Mouse (Mus musculus) kidney, adult 2 months (tissue): Measurements from ENCODE around the gene Pdzd7.

Experiments
- CTCF ChIP-seq: fragments of 200-500 bp; conservative IDR thresholded peaks from 2 replicates; pipeline ENCODE4 v1.5.1; 2011; ENCODE audit warnings: low read depth, mild to moderate bottlenecking, control low read depth, low read length, moderate library complexity, mixed read lengths; ENCODE audit not compliant: insufficient read depth, insufficient read length
- POLR2A ChIP-seq: fragments of 200-500 bp; IDR thresholded peaks from one replicate; pipeline ENCODE4 v1.6.1; 2011; ENCODE audit warnings: low read depth, low read length, control low read depth

DNA sequence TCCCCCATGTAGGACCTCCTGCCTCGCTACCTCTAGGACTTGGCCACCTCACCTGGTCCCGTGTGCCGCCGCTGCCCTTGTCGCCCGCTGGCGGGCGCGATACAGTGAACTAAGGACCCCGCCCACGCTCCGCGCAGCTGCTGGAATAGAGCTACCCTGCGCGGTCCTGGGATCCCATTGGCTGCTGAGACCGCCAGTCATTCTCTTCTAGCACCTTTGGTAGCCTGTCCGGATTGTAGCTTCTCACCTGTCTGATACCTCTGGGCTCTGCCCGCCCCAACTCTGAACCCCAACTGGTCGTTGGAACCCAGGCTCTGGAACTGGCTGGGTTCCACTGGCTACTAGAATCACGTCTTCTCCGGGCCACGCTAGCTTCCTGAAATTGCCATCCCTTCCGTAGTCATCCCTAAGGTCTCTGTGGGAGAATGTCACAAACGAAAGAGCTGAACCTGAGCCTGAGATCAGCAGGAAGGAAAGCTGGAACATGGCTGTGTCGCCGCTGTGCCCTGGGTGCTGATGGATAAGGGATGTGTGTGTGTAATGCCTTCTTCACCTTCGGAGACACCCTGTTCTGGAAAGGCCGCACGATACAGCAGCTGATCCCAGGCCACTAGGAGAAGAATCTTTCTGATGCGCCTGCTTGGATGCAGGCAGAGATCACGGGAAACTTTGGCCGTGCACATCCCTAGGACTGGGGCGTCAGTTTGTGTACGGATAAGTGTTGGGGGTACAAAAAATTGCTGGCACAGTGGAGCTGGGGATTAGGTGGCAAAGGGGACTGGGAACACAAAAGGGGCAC, 1.2 kb upstream of the Pdzd7 start:
- TF ChIP-seq CTCF: no peak
- TF ChIP-seq POLR2A: no peak
